Mouse (Mus musculus) MEL (cell line): Measurements from ENCODE around the gene Dppa2.

ENCODE experiments used
- CHD1 ChIP-seq: IDR thresholded peaks from 2 replicates; pipeline ENCODE4 v1.6.1; 2012; ENCODE audit warnings: low read depth, mild to moderate bottlenecking, inconsistent platforms, low read length, improper control_type of control experiment
- CHD2 ChIP-seq: IDR thresholded peaks from 2 replicates; pipeline ENCODE4 v1.6.1; 2011; ENCODE audit warnings: low read length, improper control_type of control experiment
- CTCF ChIP-seq, 3 experiments: IDR thresholded peaks in 2 of 3; conservative IDR thresholded peaks in 1 of 3; 2 replicates each; pipeline ENCODE4 v1.5.1; 2011 to 2012; ENCODE audit warnings: low read length in 3 of 3, low read depth in 2 of 3, mild to moderate bottlenecking in 2 of 3, improper control_type of control experiment in 1 of 3, inconsistent platforms in 1 of 3, mixed read lengths in 1 of 3, moderate library complexity in 1 of 3; ENCODE audit not compliant: control insufficient read depth in 1 of 3, insufficient read depth in 1 of 3, poor library complexity in 1 of 3, severe bottlenecking in 1 of 3
- EP300 ChIP-seq, 2 experiments: IDR thresholded peaks; 2 replicates each; pipeline ENCODE4 v1.6.1; 2011; ENCODE audit warnings: improper control_type of control experiment in 2 of 2, low read length in 2 of 2, low read depth in 1 of 2, mild to moderate bottlenecking in 1 of 2
- GABPA ChIP-seq: IDR thresholded peaks from 2 replicates; pipeline ENCODE4 v1.6.1; 2012; ENCODE audit warnings: low read depth, mild to moderate bottlenecking, inconsistent platforms, low read length, improper control_type of control experiment, moderate library complexity
- MAZ ChIP-seq: IDR thresholded peaks from 2 replicates; pipeline ENCODE4 v1.6.1; 2012; ENCODE audit warnings: low read depth, mild to moderate bottlenecking, inconsistent platforms, low read length, improper control_type of control experiment
- POLR2A ChIP-seq, 2 experiments: IDR thresholded peaks; 2 replicates each; pipeline ENCODE4 v1.6.1; 2011 to 2012; ENCODE audit warnings: low read length in 2 of 2, mild to moderate bottlenecking in 2 of 2, control low read depth in 1 of 2, improper control_type of control experiment in 1 of 2, low read depth in 1 of 2, moderate library complexity in 1 of 2; ENCODE audit not compliant: control insufficient read depth in 1 of 2, insufficient read depth in 1 of 2, poor library complexity in 1 of 2
- TCF12 ChIP-seq: IDR thresholded peaks from 2 replicates; pipeline ENCODE4 v1.6.1; 2014; ENCODE audit warnings: low read depth, mild to moderate bottlenecking, inconsistent platforms, low read length, improper control_type of control experiment, moderate library complexity
- USF2 ChIP-seq, 2 experiments: IDR thresholded peaks; 2 replicates each; pipeline ENCODE4 v1.6.1; 2011 to 2012; ENCODE audit warnings: improper control_type of control experiment in 2 of 2, low read length in 2 of 2, borderline replicate concordance in 1 of 2, inconsistent platforms in 1 of 2, low read depth in 1 of 2, mild to moderate bottlenecking in 1 of 2; ENCODE audit not compliant: insufficient read depth in 1 of 2
- ZC3H11A ChIP-seq: IDR thresholded peaks from 2 replicates; pipeline ENCODE4 v1.6.1; 2012; ENCODE audit warnings: low read depth, mild to moderate bottlenecking, inconsistent platforms, low read length, improper control_type of control experiment
- ZMIZ1 ChIP-seq: IDR thresholded peaks from 2 replicates; pipeline ENCODE4 v1.6.1; 2012; ENCODE audit warnings: low read depth, mild to moderate bottlenecking, inconsistent platforms, low read length, improper control_type of control experiment, moderate library complexity
- ZNF384 ChIP-seq: IDR thresholded peaks from 2 replicates; pipeline ENCODE4 v1.6.1; 2012; ENCODE audit warnings: low read depth, mild to moderate bottlenecking, inconsistent platforms, low read length, improper control_type of control experiment

- TF ChIP-seq POLR2A (IDR thresholded peaks at IDR 0.05; ENCODE audit: control insufficient read depth in 1 of 2, insufficient read depth in 1 of 2, low read depth in 1 of 2, low read length in 2 of 2, poor library complexity in 1 of 2) (no peak), ZMIZ1 (no peak), CHD2 (no peak), CTCF (IDR thresholded peaks at IDR 0.05 in 2 of 3, conservative IDR thresholded peaks at IDR 0.05 in 1 of 3; ENCODE audit: control insufficient read depth in 1 of 3, insufficient read depth in 1 of 3, low read depth in 2 of 3, low read length in 3 of 3, poor library complexity in 1 of 3, severe bottlenecking in 1 of 3) (no peak), USF2 (IDR thresholded peaks at IDR 0.05; ENCODE audit: borderline replicate concordance in 1 of 2, insufficient read depth in 1 of 2, low read depth in 1 of 2, low read length in 2 of 2) (no peak), GABPA (no peak), TCF12 (no peak), EP300 (IDR thresholded peaks at IDR 0.05; ENCODE audit: low read depth in 1 of 2, low read length in 2 of 2) (no peak), ZC3H11A (no peak), ZNF384 (no peak), MAZ (no peak), CHD1 (no peak)
These were observed 31.6 kb downstream of the Dppa2 start for GRCm38 (mm10) chr16:48335326-48335725.
